Mouse (Mus musculus) G1E (cell line): Measurements from ENCODE around the gene Sync.

ENCODE experiments used
- CTCF ChIP-seq: IDR thresholded peaks from 2 replicates; pipeline ENCODE4 v1.5.1; 2012; ENCODE audit warnings: low read depth, low read length, inconsistent platforms, mixed read lengths
- GATA1 ChIP-seq: IDR thresholded peaks from 2 replicates; pipeline ENCODE4 v1.6.1; 2012; ENCODE audit warnings: borderline replicate concordance, low read length, inconsistent platforms, mixed read lengths
- POLR2AphosphoS5 ChIP-seq: IDR thresholded peaks from 2 replicates; pipeline ENCODE4 v1.6.1; 2012; ENCODE audit warnings: low read depth, low read length, inconsistent platforms; ENCODE audit not compliant: insufficient replicate concordance
- TAL1 ChIP-seq: conservative IDR thresholded peaks from 2 replicates; pipeline ENCODE4 v1.6.1; 2012; ENCODE audit warnings: low read depth, low read length, inconsistent platforms, mixed read lengths

- TF ChIP-seq POLR2AphosphoS5 (no peak), CTCF (no peak), GATA1 (no peak), TAL1 (no peak; the same call in 1 of the 2 replicates)
These were observed 24.0 kb upstream of the Sync start for GRCm38 (mm10) chr4:129263225-129264021.
